Mouse (Mus musculus): ENCODE measurements around the gene Pcp4l1. TPM values are rescaled to one million over a fixed set of nuclear protein-coding genes. Genes with fewer than 3 reads are reported as not detected.

The Pcp4l1 gene
- polyA plus RNA-seq, 1 experiment: 28.3 TPM

DNA sequence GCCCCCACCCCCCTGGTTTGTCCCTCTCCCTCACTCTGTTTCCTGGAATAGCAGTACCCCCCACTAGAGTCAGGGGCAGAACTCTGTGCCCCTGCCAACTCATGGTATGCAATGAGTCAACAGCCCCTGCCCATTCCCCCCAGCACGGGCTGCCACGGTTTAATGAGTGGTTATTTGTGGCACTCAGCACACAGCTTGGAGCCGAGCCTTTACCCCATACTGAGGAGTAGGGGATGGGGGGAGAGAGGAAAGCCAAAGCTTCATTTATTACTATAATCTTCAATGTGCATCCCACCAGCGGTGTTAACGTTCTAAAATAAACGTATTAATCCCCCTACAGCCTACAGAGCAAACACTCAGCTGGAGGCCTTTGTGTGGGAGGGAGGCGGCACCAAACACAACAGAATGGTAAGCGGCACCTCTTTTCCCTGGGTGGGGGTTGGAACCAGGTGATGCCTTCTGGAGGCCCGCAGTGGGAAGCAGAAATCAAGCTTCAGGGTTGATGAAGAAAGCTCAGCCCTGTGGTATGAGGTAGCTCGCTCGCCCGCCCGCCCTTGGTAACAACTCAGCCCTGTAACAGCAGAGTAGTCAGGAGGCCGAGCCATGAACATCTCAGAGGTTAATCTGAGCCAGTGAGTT lies 6.5 kb downstream of the Pcp4l1 start:
- peaks cover 36% of the 10 kb centered on the region for H3K27me3 ChIP-seq (replicated peaks)
- no peak overlapping the region for H3K4me3 ChIP-seq (replicated peaks)
- TF ChIP-seq GATA1 (IDR thresholded peaks at IDR 0.05; ENCODE audit: borderline replicate concordance, low read length) (no peak), FLI1 (IDR thresholded peaks at IDR 0.05; ENCODE audit: low read length) (no peak)
- peaks cover 16% of the 10 kb centered on the region for H3K36me3 ChIP-seq (replicated peaks; ENCODE audit: low read length)
- H3K4me1 ChIP-seq: peaks cover 56% of the 10 kb centered on the region
- peaks cover 8% of the 10 kb centered on the region; the same call in 1 of the 2 replicates for H3K9me3 ChIP-seq

DNA sequence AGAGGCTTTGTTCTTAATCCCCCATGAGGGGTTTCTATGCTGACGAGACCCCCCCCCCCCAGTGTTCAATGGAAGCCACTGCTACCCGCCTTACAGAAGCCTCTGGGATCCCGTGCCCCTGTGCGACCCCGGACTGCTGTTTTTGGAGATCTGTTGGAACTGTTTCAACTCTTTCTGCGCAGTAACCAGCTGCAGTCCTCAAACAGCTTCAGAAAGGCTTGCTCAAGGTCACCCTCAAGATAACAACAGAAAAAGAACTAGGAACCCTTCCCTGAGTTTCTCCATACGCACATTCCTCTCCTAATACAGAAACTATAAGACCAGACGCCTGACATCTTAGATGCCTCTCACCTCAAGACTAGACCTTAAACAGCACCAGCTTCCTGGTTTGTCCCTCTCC lies 7.0 kb downstream of the Pcp4l1 start:
- Histone ChIP-seq H3K4me1 (peaks cover 57% of the 10 kb centered on the region), H3K9me3 (peaks cover 8% of the 10 kb centered on the region; the same call in 1 of the 2 replicates), H3K36me3 (replicated peaks; ENCODE audit: low read length) (peaks cover 16% of the 10 kb centered on the region), H3K4me3 (replicated peaks) (no peak overlapping the region), H3K27me3 (replicated peaks) (peaks cover 31% of the 10 kb centered on the region)
- TF ChIP-seq GATA1 (IDR thresholded peaks at IDR 0.05; ENCODE audit: borderline replicate concordance, low read length) (no peak), FLI1 (IDR thresholded peaks at IDR 0.05; ENCODE audit: low read length) (no peak)

DNA sequence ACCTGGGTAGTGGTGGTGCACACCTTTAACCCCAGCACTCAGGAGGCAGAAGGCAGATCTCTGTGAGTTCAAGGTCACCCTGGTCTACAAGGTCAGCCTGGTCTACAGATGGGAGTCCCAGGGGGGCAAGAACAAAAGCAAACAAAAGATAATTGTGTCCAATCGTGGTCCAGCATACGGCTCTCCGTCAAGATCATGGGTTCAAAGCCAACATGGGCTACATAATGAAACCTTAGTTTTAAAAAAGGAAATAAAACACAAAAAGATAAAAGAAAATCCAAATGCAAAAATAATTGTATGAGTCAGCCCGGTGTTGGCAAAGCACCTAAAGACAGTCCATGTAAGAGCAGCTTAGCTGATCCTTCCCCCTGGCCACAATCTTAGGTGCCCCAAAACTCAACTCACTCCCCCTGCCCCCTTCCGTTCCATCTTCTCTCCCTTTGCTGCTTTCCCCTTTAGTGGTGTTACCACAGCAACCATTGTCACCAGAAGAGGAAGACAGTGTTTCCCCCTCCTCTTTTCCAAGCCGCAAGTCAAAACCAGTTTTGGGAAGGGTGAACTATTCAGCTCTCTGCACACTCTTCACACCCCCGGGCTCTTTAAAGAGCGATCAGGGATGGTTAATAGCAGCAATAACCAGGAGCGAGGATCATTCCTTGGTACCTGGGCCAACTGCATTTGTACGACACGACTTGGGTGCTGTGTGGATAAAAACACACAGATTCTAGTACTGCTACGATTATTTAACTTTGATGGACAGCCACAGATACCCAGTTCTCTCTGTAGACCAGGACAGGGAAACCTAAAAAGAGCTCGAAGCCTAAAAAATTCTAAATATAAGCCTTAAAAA lies 8.0 kb downstream of the Pcp4l1 start:
- TF ChIP-seq GATA1 (IDR thresholded peaks at IDR 0.05; ENCODE audit: borderline replicate concordance, low read length) (no peak), FLI1 (IDR thresholded peaks at IDR 0.05; ENCODE audit: low read length) (no peak)
- Histone ChIP-seq H3K4me1 (peaks cover 57% of the 10 kb centered on the region), H3K36me3 (replicated peaks; ENCODE audit: low read length) (peaks cover 14% of the 10 kb centered on the region), H3K27me3 (replicated peaks) (peaks cover 21% of the 10 kb centered on the region), H3K4me3 (replicated peaks) (no peak overlapping the region), H3K9me3 (peaks cover 8% of the 10 kb centered on the region; the same call in 1 of the 2 replicates)

DNA sequence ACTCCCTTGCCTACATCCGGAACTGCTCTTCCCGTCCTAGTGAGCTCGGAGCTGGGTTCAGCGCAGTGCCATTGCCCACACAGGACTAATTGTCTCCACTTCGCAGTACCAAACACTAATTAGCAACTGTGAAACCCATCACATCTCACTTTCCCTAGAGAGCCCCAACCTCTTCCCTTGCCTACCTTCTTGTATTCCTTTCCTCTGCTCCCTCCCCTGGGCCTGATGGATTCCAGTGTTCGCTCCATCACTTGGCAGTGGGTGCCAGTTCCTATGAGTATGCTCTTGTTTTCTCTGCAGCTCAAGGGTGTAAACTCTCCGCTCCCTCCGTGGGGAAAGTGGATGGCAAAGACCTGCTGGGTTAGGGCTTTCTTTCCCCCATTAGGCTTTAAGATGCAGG lies 10.4 kb downstream of the Pcp4l1 start:
- peaks cover 5% of the 10 kb centered on the region; the same call in 1 of the 2 replicates for H3K9me3 ChIP-seq
- peaks cover 75% of the 10 kb centered on the region for H3K4me1 ChIP-seq
- H3K36me3 ChIP-seq (replicated peaks; ENCODE audit: low read length): peaks cover 17% of the 10 kb centered on the region
- no peak for TF ChIP-seq FLI1 (IDR thresholded peaks at IDR 0.05; ENCODE audit: low read length)
- TF ChIP-seq GATA1 (IDR thresholded peaks at IDR 0.05; ENCODE audit: borderline replicate concordance, low read length): no peak
- peaks cover 4% of the 10 kb centered on the region for H3K27me3 ChIP-seq (replicated peaks)
- no peak overlapping the region for H3K4me3 ChIP-seq (replicated peaks)

DNA sequence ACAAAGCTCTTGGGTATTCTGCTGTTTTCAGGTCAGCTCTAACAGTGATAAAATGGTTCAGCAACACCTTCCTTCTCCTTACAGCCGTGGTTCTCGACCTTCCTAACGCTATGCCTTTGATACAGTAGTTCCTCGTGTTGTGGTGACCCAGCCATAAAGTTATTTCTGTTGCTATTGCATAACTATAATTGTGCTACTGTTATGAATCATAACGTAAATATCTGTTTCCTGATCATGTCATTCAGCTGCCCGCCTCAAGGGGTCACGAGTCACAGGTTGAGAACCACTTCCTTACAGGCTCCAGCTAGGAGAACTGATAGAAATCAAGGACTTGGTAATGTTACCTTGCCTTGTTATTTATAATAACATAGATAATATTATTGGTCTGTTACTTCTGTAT lies 11.8 kb downstream of the Pcp4l1 start:
- Histone ChIP-seq H3K27me3 (replicated peaks) (peaks cover under 1% of the 10 kb centered on the region), H3K4me3 (replicated peaks) (peak overlapping the region; percentile 73), H3K36me3 (replicated peaks; ENCODE audit: low read length) (peaks cover 13% of the 10 kb centered on the region), H3K9me3 (no peaks in the 10 kb centered on the region), H3K4me1 (peaks cover 81% of the 10 kb centered on the region)
- TF ChIP-seq GATA1 (IDR thresholded peaks at IDR 0.05; ENCODE audit: borderline replicate concordance, low read length): no peak
- no peak for TF ChIP-seq FLI1 (IDR thresholded peaks at IDR 0.05; ENCODE audit: low read length)

DNA sequence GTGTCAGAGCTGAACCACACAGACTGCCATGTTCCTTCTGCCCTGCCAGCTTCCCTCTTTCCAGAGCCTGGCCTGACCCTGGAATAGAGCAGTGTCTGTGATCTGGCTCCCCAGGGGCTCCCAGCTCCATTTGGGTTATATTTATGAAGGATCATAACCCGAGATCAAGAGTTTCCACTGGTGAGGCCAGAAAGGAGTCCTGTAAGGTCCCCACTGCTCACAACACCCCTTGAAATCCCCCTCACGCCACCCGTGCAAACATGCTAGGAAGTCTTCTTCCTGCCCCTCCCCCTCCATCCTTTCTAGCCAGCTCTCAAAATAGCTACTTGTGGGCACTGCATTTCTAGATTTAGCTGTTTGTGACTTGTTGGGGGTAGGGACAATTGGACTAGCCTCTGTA lies 12.4 kb downstream of the Pcp4l1 start:
- Histone ChIP-seq H3K36me3 (replicated peaks; ENCODE audit: low read length) (peaks cover 13% of the 10 kb centered on the region), H3K4me1 (peaks cover 81% of the 10 kb centered on the region), H3K9me3 (no peaks in the 10 kb centered on the region), H3K27me3 (replicated peaks) (no peaks in the 10 kb centered on the region), H3K4me3 (replicated peaks) (peak overlapping the region; percentile 73)
- TF ChIP-seq FLI1 (IDR thresholded peaks at IDR 0.05; ENCODE audit: low read length) (no peak), GATA1 (IDR thresholded peaks at IDR 0.05; ENCODE audit: borderline replicate concordance, low read length) (no peak)

DNA sequence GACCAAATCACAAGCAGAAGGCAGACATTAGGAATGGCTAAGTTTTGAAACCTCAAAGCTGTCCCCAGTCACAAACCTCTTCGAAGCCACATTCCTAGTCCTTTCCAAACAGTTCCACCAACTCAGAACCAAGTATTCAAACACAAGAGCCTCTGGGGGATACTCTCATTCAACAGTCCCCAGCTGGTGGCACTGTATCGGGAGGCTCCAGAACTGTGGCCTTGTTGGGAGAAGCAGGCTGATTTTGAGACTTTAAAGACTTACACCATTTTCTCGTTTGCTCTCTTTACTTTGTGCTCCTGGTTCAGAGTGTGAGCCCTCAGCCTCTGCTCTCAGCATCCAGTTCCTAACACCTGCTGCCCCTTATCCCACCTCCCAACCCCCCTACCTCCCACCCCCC lies 13.0 kb downstream of the Pcp4l1 start:
- no peak for TF ChIP-seq FLI1 (IDR thresholded peaks at IDR 0.05; ENCODE audit: low read length)
- Histone ChIP-seq H3K4me1 (peaks cover 82% of the 10 kb centered on the region), H3K27me3 (replicated peaks) (no peaks in the 10 kb centered on the region), H3K36me3 (replicated peaks; ENCODE audit: low read length) (peaks cover 13% of the 10 kb centered on the region), H3K4me3 (replicated peaks) (no peak overlapping the region), H3K9me3 (no peaks in the 10 kb centered on the region)

DNA sequence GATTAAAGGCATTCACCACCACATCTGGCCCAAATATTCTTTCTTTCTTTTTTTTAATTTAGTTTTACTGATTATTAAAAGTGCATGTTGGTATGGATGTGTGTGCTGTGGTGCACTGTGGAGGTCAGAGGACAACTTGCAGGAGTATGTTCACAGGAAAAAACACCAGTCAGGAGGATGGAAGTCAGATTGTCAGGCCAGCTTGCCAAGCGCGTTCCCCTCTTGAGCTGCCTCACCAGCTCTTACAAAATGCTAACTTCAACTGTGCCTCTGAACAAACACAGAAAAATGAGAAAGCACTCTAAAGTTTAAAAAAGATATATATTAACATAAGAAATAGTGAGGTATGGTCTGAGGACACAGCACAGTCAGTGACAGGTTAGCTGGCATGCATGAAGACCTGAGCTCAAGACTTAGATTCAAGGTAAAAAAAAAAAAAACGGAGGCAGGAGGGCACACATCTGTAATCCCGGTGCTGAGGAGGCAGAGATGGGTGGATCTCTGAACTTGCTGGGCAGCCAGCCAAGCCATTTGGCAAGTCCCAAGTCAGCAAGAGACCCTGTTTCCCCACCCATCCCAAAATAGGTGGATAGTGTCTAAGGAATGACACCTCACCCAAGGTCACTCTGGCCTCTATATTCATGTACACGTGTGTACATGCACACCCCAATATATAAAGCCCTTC lies 16.4 kb downstream of the Pcp4l1 start:
- Histone ChIP-seq H3K4me3 (replicated peaks) (peak overlapping the region; percentile 73), H3K36me3 (replicated peaks; ENCODE audit: low read length) (peaks cover 32% of the 10 kb centered on the region), H3K4me1 (peaks cover 83% of the 10 kb centered on the region), H3K9me3 (no peaks in the 10 kb centered on the region), H3K27me3 (replicated peaks) (peaks cover 3% of the 10 kb centered on the region)
- no peak for TF ChIP-seq GATA1 (IDR thresholded peaks at IDR 0.05; ENCODE audit: borderline replicate concordance, low read length)

DNA sequence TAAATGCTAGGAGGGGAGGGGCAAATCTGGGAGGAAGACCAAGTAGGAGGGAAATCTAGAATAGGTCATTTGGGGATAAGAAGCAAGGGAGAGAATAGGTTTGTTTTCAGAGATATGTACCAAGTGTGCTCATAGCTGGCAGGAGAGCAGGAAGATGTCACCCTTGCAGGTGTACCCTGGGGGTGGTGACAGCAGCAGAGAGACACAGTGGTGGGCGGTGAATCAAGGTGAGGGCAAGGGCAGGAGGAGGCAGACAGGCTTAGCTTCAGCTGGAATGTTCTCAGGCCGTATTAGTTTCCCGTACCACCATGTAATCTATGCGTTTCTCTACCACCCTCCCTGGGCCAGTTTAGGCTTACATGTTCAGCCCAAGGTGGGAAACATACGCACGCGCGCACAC lies 23.3 kb downstream of the Pcp4l1 start:
- H3K36me3 ChIP-seq (replicated peaks; ENCODE audit: low read length): peaks cover 44% of the 10 kb centered on the region
- H3K4me3 ChIP-seq (replicated peaks): no peak overlapping the region
- H3K27me3 ChIP-seq (replicated peaks): peaks cover 19% of the 10 kb centered on the region
- peaks cover 55% of the 10 kb centered on the region for H3K4me1 ChIP-seq
- TF ChIP-seq GATA1 (IDR thresholded peaks at IDR 0.05; ENCODE audit: borderline replicate concordance, low read length) (no peak), FLI1 (IDR thresholded peaks at IDR 0.05; ENCODE audit: low read length) (no peak)
- no peaks in the 10 kb centered on the region for H3K9me3 ChIP-seq

DNA sequence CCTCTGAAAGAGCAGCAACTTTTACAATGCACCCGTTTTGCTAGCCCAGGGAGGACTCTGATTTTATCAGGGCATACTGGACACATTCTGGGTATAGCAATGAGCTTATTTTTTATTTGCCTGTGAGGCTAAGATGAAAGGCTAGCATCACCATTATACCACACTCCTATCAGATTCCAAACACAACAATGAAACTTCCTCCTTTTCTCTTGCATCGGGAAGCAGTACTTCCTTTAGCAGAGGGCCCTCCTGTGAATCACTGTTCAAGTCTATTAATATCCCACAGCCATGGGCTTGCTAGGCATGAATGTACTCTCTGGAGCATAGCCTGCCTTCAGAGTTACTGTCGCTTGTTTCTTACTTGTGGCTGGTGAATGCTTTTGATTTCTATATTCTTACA lies 24.9 kb downstream of the Pcp4l1 start:
- H3K27me3 ChIP-seq (replicated peaks): peaks cover 15% of the 10 kb centered on the region
- no peak for TF ChIP-seq GATA1 (IDR thresholded peaks at IDR 0.05; ENCODE audit: borderline replicate concordance, low read length)
- TF ChIP-seq FLI1 (IDR thresholded peaks at IDR 0.05; ENCODE audit: low read length): no peak
- H3K4me1 ChIP-seq: peaks cover 53% of the 10 kb centered on the region
- H3K36me3 ChIP-seq (replicated peaks; ENCODE audit: low read length): peaks cover 35% of the 10 kb centered on the region
- H3K4me3 ChIP-seq (replicated peaks): no peak overlapping the region
- no peaks in the 10 kb centered on the region for H3K9me3 ChIP-seq

Data from megakaryocyte, embryonic 14.5 days (primary cell).